Mouse (Mus musculus) layer of hippocampus, postnatal 25 days (tissue): ENCODE measurements at regions not wholly inside any gene's neighbourhood (a gene's known extent, or its start where the extent isn't known, plus 50 kb on each side); places are given as distances from the start of the nearest gene placed in this dataset.
"Not testable (repeated sequence)": the region's sequence is repeated elsewhere in the genome, so short reads cannot be mapped to it uniquely, and the experiment has no call there.

Experiments used
- DNase-seq, 2 experiments: peaks; one replicate each; pipeline ENCODE4 v3.0.0; 2022; ENCODE audit warnings: mixed read lengths in 2 of 2, low spot score in 1 of 2; ENCODE audit errors: extremely low spot score in 1 of 2

DNA sequence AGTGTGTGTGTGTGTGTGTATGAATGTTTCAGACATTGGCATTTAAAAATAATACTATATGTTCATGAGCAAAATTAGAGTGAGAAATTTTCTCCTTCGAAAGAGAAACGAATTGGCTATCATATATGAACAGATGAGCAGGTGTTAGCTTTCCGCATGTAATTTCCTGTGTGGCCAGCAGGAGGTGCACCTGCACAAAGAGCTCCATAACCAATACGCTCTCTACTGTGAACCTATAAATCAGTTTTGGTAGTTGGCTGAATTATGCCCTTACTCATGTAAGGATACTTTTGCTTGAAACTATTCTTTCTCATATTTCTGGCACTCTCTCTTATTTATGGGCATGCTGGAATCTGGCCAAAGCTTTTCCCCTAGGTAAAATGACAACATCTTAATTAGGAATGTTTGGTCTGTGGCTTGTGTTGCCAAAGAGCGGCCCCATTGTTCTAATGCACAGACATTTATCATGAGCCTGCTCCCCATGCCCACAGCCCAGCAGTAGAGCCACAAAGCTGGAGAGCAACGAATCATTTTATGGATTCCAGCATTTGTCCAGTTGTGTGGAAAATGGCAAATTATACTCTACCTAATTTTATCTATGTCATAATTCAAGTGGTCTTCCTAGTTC lies 1303.8 kb upstream of the Sel1l start:
- DNase-seq = peak in 1 of 2 experiments; percentile 49

DNA sequence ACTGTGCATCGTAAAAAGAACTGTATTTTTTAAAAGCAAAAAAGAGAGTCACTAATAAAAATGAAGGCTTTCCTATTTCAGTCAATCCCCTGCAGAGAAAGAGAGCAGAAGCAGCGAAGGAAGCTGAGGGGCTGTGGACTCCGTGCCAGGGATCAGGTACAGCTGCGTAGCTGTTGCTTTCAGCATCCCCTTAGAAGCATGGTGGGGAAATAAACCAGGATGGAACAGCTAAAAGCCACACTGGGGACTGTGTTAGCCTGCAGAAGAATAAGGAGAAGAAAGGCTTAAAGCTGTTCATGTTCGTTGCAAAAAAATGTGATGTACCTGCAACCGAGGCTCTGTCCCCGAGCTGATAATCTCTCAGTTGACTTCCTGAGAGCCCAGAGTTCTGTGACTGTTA lies 1302.6 kb upstream of the Sel1l start:
- DNase-seq = no peak

DNA sequence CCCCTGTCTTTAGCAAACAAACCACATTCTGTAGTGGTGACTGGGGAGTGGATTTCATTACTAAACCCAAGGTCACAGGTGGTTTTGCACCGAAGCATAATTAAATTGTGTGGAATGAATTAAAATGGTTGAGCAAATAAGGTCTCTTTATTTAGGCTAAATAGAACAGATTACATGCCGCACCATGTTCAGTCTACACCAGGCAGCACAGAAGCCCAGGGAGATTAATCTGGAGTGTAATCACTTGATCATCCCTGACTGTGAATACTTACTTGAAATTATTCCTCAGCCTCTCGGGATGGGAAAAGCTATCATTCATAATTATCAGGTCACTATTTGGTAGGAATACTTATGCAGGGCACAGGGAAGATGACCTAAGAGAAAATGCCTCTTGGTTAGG lies 1293.3 kb upstream of the Sel1l start:
- no peak for DNase-seq

DNA sequence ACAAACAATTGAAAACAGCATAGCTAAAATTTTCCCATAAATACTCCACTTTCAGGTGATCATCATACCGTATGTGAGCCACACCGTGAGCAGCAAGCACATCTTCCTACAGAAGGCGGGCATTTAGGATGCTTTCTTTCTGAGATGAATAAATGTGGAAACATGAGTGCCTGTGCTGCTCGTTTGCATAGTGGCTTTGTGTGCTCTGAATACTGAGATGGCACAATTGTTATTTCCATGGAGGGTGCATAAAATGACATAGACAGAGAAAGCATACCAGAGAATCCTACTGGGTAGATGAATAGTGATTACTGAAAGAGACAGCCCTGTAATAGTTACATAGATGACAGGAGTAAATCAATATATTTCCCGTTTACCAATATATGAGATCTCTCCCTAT lies 1287.4 kb upstream of the Sel1l start:
- DNase-seq = no peak

DNA sequence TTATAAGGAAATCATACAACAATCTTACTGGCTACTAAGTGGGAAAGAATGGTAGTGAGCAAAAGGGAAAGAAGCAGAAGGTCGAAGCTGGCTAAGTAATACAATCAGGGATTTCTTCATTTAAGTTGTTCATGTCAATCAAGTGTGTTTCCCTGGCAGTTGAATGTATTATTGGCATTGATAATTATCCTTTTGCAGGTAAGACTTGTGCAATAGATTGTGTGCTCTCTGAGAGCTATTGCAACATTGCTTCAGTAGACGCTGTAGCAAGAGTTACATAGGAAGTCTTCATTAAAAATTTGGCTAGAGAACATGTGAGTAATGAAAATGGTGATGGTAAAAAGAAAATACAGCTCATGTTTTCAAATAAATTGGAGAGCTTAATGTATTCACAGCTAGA lies 1273.3 kb upstream of the Sel1l start:
- no peak for DNase-seq

DNA sequence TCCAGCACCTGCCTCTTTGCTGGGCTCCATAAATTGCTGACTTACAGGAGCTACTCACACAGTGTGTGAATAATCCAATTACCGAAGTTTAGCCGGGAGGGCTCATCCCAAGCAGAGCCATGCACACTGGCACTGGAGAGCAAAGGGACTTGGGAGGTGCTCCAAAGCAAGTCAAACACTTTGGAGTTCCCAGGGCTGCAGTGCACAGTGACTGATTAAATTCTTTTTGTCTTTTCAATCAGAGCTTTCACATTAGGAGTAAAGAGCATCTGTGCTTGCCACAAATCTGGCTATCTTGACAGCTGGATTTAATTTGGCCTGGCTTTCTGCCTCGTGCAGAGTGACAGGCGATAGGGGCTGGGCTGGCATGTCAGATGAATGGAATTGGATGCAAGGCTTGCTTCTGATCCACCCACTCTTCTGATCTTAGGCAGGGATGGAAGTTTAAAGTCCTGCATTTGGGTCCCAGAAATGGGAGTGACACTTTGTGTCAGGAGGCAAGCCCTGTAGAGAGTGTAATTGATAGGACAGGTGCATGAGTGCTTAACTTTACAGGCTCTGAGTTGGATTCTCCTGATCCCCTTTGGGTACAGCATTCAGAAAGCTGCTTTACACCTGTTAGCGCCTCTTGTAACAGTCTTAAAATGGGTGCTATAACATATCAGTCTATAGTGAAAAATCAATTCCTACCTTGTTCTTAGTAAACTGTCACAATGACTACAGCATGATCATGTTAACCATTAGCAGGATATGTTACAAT lies 1239.3 kb upstream of the Sel1l start:
- no peak for DNase-seq

DNA sequence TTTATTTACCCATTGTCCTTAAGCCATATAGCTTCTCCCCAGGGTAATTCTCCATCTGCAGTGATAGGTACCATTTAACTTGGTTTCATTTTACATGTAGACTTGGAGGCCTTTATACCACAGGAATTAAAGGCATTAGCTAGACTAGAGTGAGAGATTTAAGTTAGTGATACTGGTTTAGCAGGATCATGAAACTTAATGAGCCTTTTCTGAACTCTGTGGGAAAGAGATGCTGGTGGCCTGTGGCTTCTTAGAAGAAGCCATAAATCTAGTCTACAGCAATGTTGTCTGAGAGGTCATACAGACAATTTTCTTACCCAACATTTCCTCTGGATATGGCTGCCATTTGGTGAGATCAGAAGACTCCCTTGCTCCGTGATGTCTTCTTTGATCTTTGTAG lies 1214.9 kb upstream of the Sel1l start:
- no peak for DNase-seq

DNA sequence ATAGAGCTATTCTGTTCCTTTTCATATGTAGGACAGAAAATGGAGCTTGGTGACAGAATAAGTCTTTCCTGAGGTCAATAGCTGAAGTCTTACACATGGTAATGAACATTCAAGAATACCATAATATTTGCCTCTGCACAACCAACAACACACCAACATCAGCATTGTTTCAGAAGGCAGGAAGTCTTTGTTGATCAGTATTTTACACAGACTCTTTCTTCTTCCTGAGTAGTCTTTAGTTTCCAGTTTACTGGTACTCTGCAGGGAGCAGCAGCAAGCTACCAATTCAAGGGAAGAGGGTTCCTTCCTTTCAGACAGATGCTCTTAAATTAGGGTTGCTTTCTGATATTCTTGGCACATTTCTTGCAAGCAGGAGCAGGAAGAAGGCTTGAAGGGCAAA lies 1170.7 kb upstream of the Sel1l start:
- no peak for DNase-seq

DNA sequence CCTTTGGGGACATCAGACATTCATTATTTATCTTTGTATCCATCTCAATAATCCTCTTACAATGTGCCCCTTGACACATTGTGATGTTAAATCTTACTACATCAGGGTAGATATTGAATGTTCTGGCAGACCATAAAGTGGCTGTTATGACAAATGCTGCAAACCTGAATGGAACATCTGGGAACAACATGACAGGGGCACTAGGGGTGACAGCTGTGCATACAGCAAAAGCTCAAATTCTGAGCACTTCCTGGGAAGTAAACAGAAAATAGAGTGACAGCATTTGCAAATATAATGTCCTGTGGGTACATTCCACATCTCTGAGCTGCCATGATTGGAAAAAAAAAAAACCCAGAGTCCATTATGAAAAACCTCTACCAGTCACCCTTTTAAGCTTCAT lies 1162.6 kb upstream of the Sel1l start:
- no peak for DNase-seq

DNA sequence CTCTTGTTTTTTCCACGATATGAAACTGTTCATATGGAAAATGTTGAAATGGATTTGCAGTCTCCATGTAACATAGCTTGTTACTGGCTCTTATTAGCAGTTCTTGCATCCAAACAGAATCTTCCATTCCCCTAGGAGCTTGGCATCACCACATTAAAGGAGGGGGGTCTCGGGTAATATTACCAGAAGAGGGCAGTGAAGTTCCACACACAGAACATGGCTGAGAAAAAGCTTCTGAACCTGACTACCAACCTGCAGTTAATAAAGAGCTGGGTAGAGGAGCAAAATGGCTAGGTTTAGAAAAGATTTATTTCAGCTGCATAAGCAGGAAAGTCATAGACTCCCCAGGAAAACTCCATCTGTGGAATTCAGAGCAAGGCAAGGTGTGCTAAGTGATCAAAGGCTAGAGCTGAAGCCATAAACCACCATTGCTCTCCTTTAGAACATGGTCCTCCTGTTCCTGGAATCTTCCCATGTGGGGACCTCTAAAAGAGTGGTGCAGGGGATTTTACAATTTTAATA lies 1157.9 kb upstream of the Sel1l start:
- DNase-seq = no peak

DNA sequence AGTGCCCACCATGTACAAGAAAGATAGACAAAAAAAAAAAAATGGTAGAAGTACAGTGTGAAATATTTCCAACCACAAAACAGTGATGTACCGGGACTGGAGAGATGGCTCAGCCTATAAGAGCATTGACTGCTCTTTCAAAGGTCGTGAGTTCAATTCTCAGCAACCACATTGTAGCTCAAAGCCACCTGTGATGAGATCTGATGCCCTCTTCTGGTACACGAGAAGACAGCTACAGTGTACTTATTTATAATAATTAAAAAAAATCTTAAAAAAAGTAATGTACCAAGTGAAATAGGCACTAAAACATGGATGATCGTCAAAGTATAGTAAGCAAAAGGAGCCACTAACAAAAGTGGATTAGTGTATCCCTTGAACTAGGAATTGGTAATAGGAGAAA lies 1154.2 kb upstream of the Sel1l start:
- no peak for DNase-seq

DNA sequence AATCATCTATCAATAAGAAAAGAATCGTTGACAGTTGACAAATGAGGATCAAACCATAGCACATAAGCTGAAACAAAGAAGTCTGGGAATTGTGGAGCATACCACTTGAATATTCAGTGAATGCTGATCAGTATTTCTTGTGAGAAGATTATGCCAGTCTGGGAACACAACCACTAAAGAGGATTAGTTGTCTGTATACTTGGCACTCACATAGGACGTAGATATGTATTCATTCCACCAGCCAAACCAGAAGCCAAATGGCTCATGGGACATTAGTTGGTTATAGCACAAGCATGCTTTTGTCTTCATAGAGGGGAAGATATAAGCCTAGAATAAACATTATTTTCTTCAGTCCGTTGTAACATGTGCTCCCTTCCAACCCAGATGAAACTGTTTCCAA lies 1126.7 kb upstream of the Sel1l start:
- no peak for DNase-seq

DNA sequence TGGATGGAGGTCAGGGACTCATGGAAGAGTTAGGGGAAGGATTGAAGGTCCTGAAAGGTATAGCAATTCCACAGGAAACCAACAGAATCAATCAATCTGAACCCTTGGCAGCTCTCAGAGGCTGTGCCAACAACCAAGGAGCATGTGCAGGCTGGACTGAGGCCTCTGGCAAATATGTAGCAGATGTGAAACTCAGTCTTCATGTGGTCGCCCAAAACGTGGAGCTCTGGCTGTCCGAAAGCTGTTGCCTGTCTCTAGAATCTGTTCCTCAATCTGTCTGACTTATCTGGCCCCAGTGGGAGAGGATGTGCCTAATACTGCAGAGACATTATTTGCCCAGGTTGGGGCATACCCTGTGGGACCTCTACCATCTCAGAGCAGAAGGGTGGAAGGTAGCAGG lies 1095.4 kb upstream of the Sel1l start:
- DNase-seq = no peak

DNA sequence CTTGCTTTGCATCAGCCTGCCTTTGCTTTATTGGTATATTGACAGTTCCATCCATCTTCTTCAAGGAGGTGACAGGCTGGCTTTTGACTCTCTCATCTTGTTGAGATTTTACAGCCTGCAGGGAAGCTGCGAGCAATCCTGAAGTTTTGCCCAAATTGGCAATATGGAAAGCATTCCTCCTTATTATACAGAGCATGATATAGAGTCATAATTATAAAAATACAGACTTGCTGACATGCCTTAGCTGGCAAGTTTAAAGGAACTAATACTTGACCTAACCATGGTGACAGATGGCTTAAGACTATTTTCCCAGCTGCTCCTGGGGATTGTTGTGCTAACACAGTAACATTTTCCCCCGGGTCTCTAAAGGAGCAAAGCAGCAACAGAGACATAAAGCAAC lies 1078.6 kb upstream of the Sel1l start:
- DNase-seq = no peak

DNA sequence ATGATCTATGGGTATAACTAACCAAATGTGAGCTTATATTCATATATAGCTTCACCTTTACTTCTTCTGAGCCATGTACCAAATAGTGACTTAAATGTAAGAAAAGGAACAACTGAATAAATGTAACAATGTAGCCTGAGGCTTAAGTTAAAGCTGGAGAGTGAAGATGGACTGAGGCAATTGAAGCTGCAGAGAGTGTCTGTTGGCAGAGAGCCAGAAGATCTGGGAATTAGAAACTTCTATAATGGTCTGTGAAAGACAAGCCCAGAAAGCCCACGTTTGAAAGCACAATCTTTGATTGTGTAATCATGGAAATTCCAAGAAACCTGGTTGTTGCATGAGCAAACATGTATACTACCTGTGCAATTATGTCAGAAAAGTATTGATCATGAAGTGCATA lies 1078.0 kb upstream of the Sel1l start:
- no peak for DNase-seq

DNA sequence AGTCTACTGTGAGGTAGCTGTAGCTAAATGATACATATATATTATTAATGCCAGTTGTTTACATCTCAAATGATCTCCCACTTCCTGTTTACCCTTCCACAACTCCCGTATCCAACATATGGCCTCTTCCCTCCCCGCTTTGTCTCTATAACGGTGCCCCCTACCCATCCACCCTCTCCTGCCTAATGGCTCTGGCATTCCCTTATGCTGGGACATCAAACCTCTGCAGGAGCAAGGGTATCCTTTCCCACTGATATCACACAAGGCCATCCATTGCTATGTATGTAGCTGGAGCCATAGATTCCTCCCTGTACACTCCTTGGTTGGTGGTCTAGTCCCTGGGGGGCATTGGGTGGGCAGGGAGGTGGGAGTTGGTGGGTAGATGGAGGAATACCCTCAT lies 1071.0 kb upstream of the Sel1l start:
- DNase-seq = no peak

DNA sequence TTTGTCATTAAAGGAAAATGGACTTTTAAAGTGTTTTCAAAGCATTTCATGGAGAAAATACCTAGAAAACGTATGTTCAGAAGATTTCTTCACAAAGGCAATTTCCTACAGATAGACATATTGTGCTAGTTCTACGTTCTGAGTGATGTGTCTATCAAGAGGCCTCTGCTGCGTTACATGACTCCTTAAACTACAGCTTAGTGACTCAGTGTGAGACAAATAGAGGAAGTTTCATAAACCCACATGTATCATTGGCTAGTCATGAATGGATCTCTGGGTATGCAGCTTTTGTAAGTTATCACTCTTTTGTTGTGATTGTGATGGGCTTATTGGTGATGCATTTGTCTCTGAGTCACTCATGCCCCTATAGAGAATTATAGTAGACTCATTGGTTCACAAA lies 1067.3 kb upstream of the Sel1l start:
- DNase-seq = no peak

DNA sequence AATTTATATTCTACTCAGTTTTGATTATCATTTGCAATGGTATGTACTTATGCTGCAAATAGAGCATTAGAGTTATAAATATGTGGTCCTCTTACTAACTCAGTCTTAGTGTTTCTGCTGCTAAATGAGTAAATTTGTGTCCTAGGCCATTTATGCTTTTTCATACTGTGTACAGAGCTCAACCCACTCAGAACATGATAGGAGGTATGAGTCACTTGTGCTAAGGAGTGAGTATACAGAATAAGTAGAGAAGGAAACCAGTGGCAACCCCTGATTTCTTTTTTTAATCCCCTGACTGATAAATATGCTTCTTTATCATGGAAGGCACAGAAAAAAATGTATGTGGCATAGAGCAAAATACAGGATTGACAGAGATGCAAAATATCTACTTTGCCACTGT lies 1066.8 kb upstream of the Sel1l start:
- no peak for DNase-seq

DNA sequence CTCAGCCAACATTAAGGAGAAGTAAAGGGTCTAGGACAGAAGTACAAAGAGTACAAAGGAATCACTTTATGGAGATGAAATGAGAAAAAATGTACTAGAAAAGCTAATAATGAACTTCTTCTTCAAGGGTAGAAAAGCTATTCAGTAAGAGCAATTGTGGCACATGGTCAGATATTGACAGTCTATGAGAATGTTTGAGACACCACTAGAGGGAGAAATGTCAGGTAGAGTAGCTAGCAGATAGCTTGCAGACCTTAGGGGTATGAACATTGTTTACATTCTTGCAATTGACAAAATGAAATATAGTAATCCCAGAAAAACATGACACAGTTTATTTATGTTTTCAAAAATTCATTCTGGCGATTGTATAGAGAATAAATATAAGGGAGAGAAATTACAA lies 1066.2 kb upstream of the Sel1l start:
- no peak for DNase-seq

DNA sequence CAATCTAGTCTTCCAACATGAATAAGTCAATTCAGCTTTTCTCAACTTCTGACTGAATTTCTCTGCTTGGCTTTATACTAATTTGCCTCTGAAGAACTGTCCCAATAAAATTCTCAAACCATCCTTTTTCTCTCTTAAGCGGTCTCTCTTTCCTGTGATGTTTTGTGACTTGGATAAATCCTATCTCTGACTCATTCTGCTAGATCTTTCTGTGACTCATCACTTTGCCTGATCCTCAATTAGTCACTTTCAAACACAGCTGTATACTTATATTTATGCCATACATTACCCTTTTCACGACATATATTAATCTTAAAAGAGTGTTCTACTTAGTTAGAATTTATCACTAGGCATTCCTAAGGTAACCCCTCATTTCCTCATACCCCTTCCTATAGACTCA lies 1055.4 kb upstream of the Sel1l start:
- DNase-seq = no peak

DNA sequence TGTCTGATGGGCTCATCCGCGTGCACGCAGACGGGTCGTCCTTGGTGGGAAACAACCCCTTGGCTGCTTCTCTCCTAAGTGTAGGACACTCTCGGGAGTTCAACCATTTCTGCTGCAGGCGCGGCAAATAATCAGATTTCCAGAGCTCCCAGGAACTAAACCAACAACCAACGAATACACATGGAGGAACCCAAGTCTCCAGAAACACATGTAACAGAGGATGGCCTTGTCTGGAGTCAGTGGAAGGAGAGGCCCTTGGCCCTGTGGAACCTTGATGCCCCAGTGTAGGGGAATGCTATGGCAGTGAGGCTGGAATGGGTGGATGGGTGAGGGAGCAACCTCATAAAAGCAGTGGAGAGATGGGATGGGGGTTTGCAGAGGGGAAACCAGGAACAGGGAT lies 1043.4 kb upstream of the Sel1l start:
- no peak for DNase-seq

DNA sequence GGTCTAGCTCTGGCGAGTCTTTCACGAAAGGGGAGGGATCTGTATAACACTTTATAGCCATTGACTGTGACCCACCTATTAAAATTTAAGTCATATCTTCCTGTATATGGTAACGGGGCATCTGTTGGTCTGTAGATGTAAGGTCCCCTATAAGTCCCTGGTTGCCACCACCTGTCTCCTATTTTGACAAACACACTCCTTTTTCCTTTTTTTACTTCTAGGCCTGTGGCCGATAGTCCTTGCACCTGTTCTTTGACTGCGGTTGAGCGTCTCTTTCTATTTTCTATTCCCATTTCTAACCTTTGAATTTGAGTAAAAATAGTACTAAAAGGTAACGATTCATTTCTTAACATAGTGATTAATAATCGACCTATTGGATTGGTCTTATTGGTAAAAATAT lies 1042.7 kb upstream of the Sel1l start:
- DNase-seq = not testable (repeated sequence)
